Mouse (Mus musculus) C2C12 (cell line): ENCODE measurements at regions not wholly inside any gene's neighbourhood (a gene's known extent, or its start where the extent isn't known, plus 50 kb on each side); places are given as distances from the start of the nearest gene placed in this dataset.

Experiments used
- H3K27me3 ChIP-seq: one replicate; pipeline ENCODE4 v1.6.1; 2011; ENCODE audit not compliant: control insufficient read depth, insufficient read depth, insufficient read length
- H3K36me3 ChIP-seq: one replicate; pipeline ENCODE4 v1.6.1; 2011; ENCODE audit not compliant: control insufficient read depth, insufficient read depth
- H3K4me3 ChIP-seq: one replicate; pipeline ENCODE4 v1.5.1; 2011; ENCODE audit warnings: mild to moderate bottlenecking, control low read depth; ENCODE audit not compliant: poor library complexity, insufficient read depth, severe bottlenecking
- H3K79me2 ChIP-seq: one replicate; pipeline ENCODE4 v1.6.1; 2011; ENCODE audit not compliant: control insufficient read depth, insufficient read depth
- H3K79me3 ChIP-seq: one replicate; pipeline ENCODE4 v1.6.1; 2011; ENCODE audit warnings: low read depth, control low read depth
- H3ac ChIP-seq: one replicate; pipeline ENCODE3; 2011; ENCODE audit warnings: low read depth; ENCODE audit not compliant: control insufficient read depth, insufficient read length
- CEBPB ChIP-seq: IDR thresholded peaks from one replicate; pipeline ENCODE4 v1.6.1; 2011; ENCODE audit warnings: low read depth, mild to moderate bottlenecking, control low read depth, moderate library complexity
- CTCF ChIP-seq: IDR thresholded peaks from one replicate; pipeline ENCODE4 v1.5.1; 2011; ENCODE audit not compliant: control insufficient read depth, insufficient read depth, insufficient read length
- FOSL1 ChIP-seq: IDR thresholded peaks from one replicate; pipeline ENCODE4 v1.8.0; 2011; ENCODE audit warnings: mild to moderate bottlenecking, low read length; ENCODE audit not compliant: poor library complexity, insufficient read depth, severe bottlenecking
- MAX ChIP-seq: IDR thresholded peaks from one replicate; pipeline ENCODE4 v1.6.1; 2011; ENCODE audit warnings: mild to moderate bottlenecking, control low read depth
- MYOD1 ChIP-seq: IDR thresholded peaks from one replicate; pipeline ENCODE4 v1.6.1; 2011; ENCODE audit warnings: low read depth; ENCODE audit not compliant: control insufficient read depth, insufficient read length
- MYOG ChIP-seq: IDR thresholded peaks from one replicate; pipeline ENCODE4 v1.6.1; 2011; ENCODE audit not compliant: control insufficient read depth, insufficient read length; ENCODE audit errors: extremely low read depth
- USF1 ChIP-seq: IDR thresholded peaks from one replicate; pipeline ENCODE4 v1.6.1; 2011; ENCODE audit warnings: low read depth, mild to moderate bottlenecking, control low read depth, moderate library complexity

- Histone ChIP-seq H3K27me3 (peaks cover 68% of the 10 kb centered on the region), H3K4me3 (no peak overlapping the region), H3K36me3 (no peaks in the 10 kb centered on the region), H3K79me2 (no peaks in the 10 kb centered on the region), H3ac (no peak overlapping the region), H3K79me3 (no peaks in the 10 kb centered on the region)
- no peak for TF ChIP-seq CTCF
- TF ChIP-seq CEBPB: no peak
- no peak for TF ChIP-seq MYOG
- no peak for TF ChIP-seq MAX
- no peak for TF ChIP-seq FOSL1
- TF ChIP-seq MYOD1: no peak
- TF ChIP-seq USF1: no peak
Observed at GRCm38 (mm10) chr12:112411612-112412350, 77.5 kb upstream of the A530016L24Rik start.

- no peaks in the 10 kb centered on the region for H3K79me3 ChIP-seq
- H3K79me2 ChIP-seq: no peaks in the 10 kb centered on the region
- no peaks in the 10 kb centered on the region for H3K36me3 ChIP-seq
- peaks cover 62% of the 10 kb centered on the region for H3K27me3 ChIP-seq
- no peak overlapping the region for H3ac ChIP-seq
- no peak overlapping the region for H3K4me3 ChIP-seq
- TF ChIP-seq CEBPB: no peak
Observed at GRCm38 (mm10) chr12:112412351-112412697, 76.9 kb upstream of the A530016L24Rik start.

- H3K27me3 ChIP-seq: peaks cover 33% of the 10 kb centered on the region
- no peak overlapping the region for H3ac ChIP-seq
- H3K4me3 ChIP-seq: no peak overlapping the region
- no peaks in the 10 kb centered on the region for H3K79me3 ChIP-seq
- H3K79me2 ChIP-seq: no peaks in the 10 kb centered on the region
- no peak for TF ChIP-seq USF1
- TF ChIP-seq MYOG: no peak
- TF ChIP-seq MAX: no peak
- no peak for TF ChIP-seq MYOD1
- no peak for TF ChIP-seq FOSL1
- no peak for TF ChIP-seq CEBPB
- TF ChIP-seq CTCF: no peak
- no peaks in the 10 kb centered on the region for H3K36me3 ChIP-seq
Observed at GRCm38 (mm10) chr12:112415926-112416473, 73.2 kb upstream of the A530016L24Rik start.

- H3K4me3 ChIP-seq: no peak overlapping the region
- H3K27me3 ChIP-seq: peaks cover 30% of the 10 kb centered on the region
- no peaks in the 10 kb centered on the region for H3K79me3 ChIP-seq
- no peaks in the 10 kb centered on the region for H3K36me3 ChIP-seq
- TF ChIP-seq CTCF: no peak
- TF ChIP-seq FOSL1: no peak
- no peak for TF ChIP-seq MYOG
- no peak for TF ChIP-seq USF1
- TF ChIP-seq MAX: no peak
- no peak for TF ChIP-seq CEBPB
- no peak for TF ChIP-seq MYOD1
- H3ac ChIP-seq: no peak overlapping the region
- no peaks in the 10 kb centered on the region for H3K79me2 ChIP-seq
Observed at GRCm38 (mm10) chr12:112416537-112416936, 72.7 kb upstream of the A530016L24Rik start.

- no peaks in the 10 kb centered on the region for H3K36me3 ChIP-seq
- no peak overlapping the region for H3ac ChIP-seq
- H3K79me3 ChIP-seq: no peaks in the 10 kb centered on the region
- peaks cover 27% of the 10 kb centered on the region for H3K27me3 ChIP-seq
- no peaks in the 10 kb centered on the region for H3K79me2 ChIP-seq
- H3K4me3 ChIP-seq: no peak overlapping the region
- TF ChIP-seq USF1 (no peak), CTCF (no peak), MYOG (no peak), CEBPB (no peak), MAX (no peak), MYOD1 (no peak), FOSL1 (no peak)
Observed at GRCm38 (mm10) chr12:112418636-112419035, 70.6 kb upstream of the A530016L24Rik start.

- no peak for TF ChIP-seq USF1
- no peak for TF ChIP-seq MYOG
- no peak for TF ChIP-seq CTCF
- no peak for TF ChIP-seq FOSL1
- no peak for TF ChIP-seq CEBPB
- TF ChIP-seq MYOD1: no peak
- no peak for TF ChIP-seq MAX
- no peaks in the 10 kb centered on the region for H3K79me2 ChIP-seq
- H3ac ChIP-seq: no peak overlapping the region
- H3K36me3 ChIP-seq: no peaks in the 10 kb centered on the region
- H3K79me3 ChIP-seq: no peaks in the 10 kb centered on the region
- H3K27me3 ChIP-seq: peaks cover 36% of the 10 kb centered on the region
- no peak overlapping the region for H3K4me3 ChIP-seq
Observed at GRCm38 (mm10) chr12:112422177-112422576, 67.1 kb upstream of the A530016L24Rik start.
